Comparison of ENCODE assay signal across 9 mouse cellular contexts in the genomic region with DNA sequence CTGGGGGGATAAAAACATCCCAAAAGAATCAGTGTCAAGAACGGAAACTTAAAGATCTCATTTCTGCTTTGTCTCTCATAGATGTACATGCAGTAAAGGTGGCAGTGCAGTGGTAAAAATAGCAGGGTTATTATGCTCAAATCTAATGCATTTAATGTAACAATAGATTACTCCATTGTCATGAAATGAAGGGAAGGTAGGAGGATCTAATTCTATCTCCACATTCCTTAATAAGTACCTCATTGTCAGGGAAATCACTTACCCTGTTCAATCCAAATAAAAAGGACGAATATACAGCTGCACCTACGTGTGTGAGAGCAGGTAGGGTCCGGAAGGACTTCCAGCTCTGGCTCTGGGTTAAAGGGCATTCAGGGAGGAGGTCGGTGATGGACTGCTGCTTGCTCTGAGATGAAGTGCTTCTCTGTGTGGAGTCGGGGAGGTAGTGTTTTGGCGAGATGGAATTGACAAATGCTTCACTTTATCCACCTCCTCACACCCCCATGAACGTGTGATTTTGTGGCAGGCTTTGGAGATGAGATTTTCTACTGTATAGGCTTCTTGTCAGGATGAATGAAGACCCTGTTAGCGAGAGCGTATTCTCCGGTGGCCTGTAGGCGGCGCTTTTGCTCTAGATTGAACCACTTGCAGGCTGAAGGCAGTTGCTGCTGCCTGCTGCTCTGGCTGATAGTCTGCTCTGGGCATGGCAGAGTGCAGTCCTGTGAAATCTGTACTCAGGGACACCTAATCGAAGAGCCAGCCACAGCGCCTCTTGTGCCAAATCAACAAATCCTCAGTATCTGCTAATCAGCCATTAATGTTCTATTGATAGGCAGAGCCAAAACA.
DNase-seq lines count a peak whose midpoint lies in the region; ATAC-seq and TF ChIP-seq lines count a peak whose summit lies in the region.
"Had no signal": no experiment of that assay in that cellular context is flagged by ENCODE, and none has a peak within 500 bp of the region (broad histone marks: within the 10 kb centered on the region; RNA-seq: fewer than 3 reads in every experiment).

No protein-coding gene starts in this region.

- H3K4me1 ChIP-seq in limb, embryonic 14.5 days (ENCODE audit: control insufficient read depth, insufficient read depth, low read length) = no peaks in the 10 kb centered on the region

- peak; percentile 70 for ATAC-seq in limb, embryonic 14.5 days (ENCODE audit: low FRiP score, low read depth)
- ATAC-seq in inflammation-experienced regulatory T-cells, adult 6 months = no peak

- no peak overlapping the region for H3K4me3 ChIP-seq in limb, embryonic 14.5 days (replicated peaks; ENCODE audit: low read length)

- H3K27ac ChIP-seq in limb, embryonic 14.5 days (replicated peaks; ENCODE audit: low read depth, low read length) = no peak overlapping the region
- H3K27ac ChIP-seq: macrophage had no signal

- H3K9me3 ChIP-seq in limb, embryonic 14.5 days (ENCODE audit: control insufficient read depth, low read length) = no peaks in the 10 kb centered on the region

- WGBS in limb, embryonic 14.5 days = 24% methylated on average over 15 of the region's 15 CpGs

- H3K27me3 ChIP-seq in limb, embryonic 14.5 days (ENCODE audit: control insufficient read depth, insufficient read depth, low read length) = no peaks in the 10 kb centered on the region

- H3K4me2 ChIP-seq in limb, embryonic 14.5 days (replicated peaks; ENCODE audit: low read depth, low read length, severe bottlenecking) = no peak overlapping the region

- no peak overlapping the region for H3K9ac ChIP-seq in limb, embryonic 14.5 days (ENCODE audit: low read depth, low read length, severe bottlenecking)

- no peaks in the 10 kb centered on the region for H3K36me3 ChIP-seq in limb, embryonic 14.5 days (ENCODE audit: control insufficient read depth, insufficient read depth, low read length)

- peak; percentile 13 for DNase-seq in thymus, postnatal 4 days
- no peak for DNase-seq in thymus, postnatal 25 days
- DNase-seq in cerebellum, adult 8-10 months = peak; percentile 25
- DNase-seq in frontal cortex, adult 2 months (ENCODE audit: extremely low spot score in 1 of 2, low spot score in 1 of 2) = peak; percentile 66 to 92
- DNase-seq in kidney, postnatal 10 days = peak; percentile 66
- peak; percentile 85 for DNase-seq in limb, embryonic 14.5 days (ENCODE audit: low spot score)
- DNase-seq in retina, postnatal 7 days (ENCODE audit: low read depth, low spot score) = peak; percentile 34

- no peak for TF ChIP-seq POLR2A in limb, embryonic 14.5 days (IDR thresholded peaks at IDR 0.05; ENCODE audit: borderline replicate concordance, extremely low read depth, insufficient read depth, insufficient read length)
